Mouse (Mus musculus) bone marrow macrophage, adult 2 months (primary cell): Measurements from ENCODE around the gene Layn.

Experiments
- CTCF ChIP-seq: IDR thresholded peaks from 2 replicates; pipeline ENCODE4 v1.5.1; 2012; ENCODE audit warnings: low read depth, mild to moderate bottlenecking, low read length, moderate library complexity
- POLR2A ChIP-seq: IDR thresholded peaks from 2 replicates; pipeline ENCODE4 v1.6.1; 2012; ENCODE audit warnings: mild to moderate bottlenecking, low read depth, low read length, borderline replicate concordance

DNA sequence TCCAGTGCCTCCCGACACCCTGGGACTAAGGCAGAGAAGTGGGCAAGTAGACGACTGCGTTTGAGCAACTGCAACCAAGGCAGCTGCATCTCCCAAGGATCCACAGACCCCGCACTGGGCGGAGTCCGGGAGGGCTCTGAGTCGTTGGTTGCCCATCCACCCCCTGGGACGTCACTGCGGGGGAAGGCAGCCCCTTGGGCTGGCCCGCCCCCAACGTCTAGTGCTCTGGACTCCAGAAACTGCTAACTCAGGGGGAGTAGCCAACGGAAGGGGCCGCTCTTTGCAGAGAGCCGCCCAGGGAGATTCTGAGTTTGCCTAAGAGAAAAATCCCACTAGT, at the start of gene Layn:
- TF ChIP-seq CTCF (no peak), POLR2A (no peak)
